Mouse (Mus musculus): Measurements from ENCODE around the gene Hoxa11.
A peak's percentile ranks its signal among the peaks of the same experiment; 100 is the strongest.

The Hoxa11 gene

GRCm38 (mm10) chr6:52247766-52248637, 2.4 kb upstream of the Hoxa11 start:
- DNase-seq (ENCODE audit: low read depth in 1 of 2, low spot score in 2 of 2) = no peak

GRCm38 (mm10) chr6:52246916-52247315, 1.3 kb upstream of the Hoxa11 start:
- DNase-seq (ENCODE audit: low read depth in 1 of 2, low spot score in 2 of 2) = no peak

GRCm38 (mm10) chr6:52246403-52246803, 793 bp upstream of the Hoxa11 start:
- DNase-seq (ENCODE audit: low read depth in 1 of 2, low spot score in 2 of 2) = no peak

- DNase-seq (ENCODE audit: low read depth in 1 of 2, low spot score in 2 of 2) = no peak
These were observed 412 bp downstream of the Hoxa11 start for GRCm38 (mm10) chr6:52245040-52245756.

GRCm38 (mm10) chr6:52244471-52245039, 1.1 kb downstream of the Hoxa11 start:
- DNase-seq (ENCODE audit: low read depth in 1 of 2, low spot score in 2 of 2) = no peak

GRCm38 (mm10) chr6:52243681-52244121, 1.9 kb downstream of the Hoxa11 start:
- DNase-seq (ENCODE audit: low read depth in 1 of 2, low spot score in 2 of 2) = no peak

DNA sequence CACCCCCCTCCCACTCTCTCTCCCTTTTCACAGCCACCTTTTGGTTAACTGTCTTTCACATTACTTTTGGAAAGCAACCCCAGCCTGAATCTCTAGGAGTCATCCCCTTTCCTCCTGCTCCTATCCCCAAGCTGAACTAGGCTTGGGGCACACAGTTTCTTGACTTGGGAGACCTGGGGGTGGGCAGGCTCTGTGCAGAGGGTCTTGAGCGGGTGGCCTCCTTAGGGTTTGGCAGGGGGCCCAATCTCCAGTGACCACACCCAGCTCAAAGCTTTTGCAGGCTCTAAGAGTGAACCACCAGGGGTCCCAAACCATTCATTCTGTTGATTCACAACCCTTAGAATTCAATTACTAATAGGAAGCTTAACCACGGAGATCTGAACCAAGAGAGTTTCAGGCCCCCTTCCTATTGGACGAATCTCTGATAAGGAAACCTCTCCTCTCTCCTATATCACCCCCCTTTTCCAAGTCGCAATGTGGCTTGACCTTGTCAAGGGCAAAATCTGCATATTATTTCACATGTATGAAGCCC, 2.7 kb downstream of the Hoxa11 start:
- no peak for DNase-seq (ENCODE audit: low read depth in 1 of 2, low spot score in 2 of 2)

GRCm38 (mm10) chr6:52241001-52241621, 4.5 kb downstream of the Hoxa11 start:
- DNase-seq (ENCODE audit: low read depth in 1 of 2, low spot score in 2 of 2) = no peak

DNA sequence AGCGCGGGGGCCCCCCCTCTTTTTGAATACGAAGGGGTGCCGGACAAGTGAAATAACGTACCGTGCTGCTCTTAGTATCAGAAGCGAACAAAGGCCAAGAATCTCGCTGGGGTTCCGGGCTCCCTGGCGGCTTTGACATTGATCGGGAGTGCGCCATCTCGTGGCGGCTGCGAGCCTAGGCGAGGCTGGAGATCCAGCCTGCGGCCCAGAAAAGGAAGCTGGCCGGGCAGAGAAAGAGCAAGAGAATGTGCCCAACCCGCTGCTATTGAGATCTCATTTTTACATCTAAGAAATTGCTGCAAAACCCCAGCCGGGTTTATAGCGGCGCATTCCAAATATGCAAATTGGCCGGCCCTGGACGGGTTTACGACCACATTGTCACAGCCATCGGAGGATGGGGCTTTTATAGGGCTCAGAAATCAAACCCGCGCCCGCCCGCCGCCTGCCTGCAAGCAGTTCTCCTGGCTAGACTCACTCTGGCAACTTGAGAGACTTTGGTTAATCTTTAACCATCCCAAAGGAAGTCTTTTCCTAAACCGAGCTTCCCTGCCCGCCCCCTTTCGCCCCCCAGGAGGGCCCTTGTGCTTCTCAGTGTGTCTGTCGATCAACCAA, 5.1 kb downstream of the Hoxa11 start, which contains the start of gene Hoxa10:
Hoxa10 (minus strand) TSS at position 466 of the 612 bp plus-strand sequence.
- DNase-seq (ENCODE audit: low read depth in 1 of 2, low spot score in 2 of 2) = peak; percentile 52 to 75

GRCm38 (mm10) chr6:52239625-52240388, 5.8 kb downstream of the Hoxa11 start:
- DNase-seq (ENCODE audit: low read depth in 1 of 2, low spot score in 2 of 2) = no peak

DNA sequence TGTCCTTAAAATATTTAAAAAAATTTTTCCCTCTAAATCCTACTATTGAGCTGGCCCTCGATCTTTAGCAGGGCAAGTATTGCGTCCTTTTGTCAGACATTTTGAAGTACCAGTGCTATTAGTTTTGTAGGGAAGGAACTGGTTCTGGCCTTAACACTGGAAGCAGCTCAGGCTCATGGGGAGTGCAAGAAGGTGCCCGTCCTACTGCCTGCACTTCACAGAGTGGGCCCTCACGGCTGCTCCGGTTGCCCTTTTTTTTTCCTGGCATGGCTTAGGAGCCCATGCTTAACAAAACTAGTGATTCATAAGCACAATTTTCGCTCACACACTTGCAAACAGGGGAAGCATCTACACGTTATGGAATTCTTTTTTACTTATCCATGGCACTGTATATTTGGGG, 6.6 kb downstream of the Hoxa11 start:
- DNase-seq (ENCODE audit: low read depth in 1 of 2, low spot score in 2 of 2) = no peak

- DNase-seq (ENCODE audit: low read depth in 1 of 2, low spot score in 2 of 2) = no peak
These were observed 7.5 kb downstream of the Hoxa11 start for GRCm38 (mm10) chr6:52238155-52238545.

DNA sequence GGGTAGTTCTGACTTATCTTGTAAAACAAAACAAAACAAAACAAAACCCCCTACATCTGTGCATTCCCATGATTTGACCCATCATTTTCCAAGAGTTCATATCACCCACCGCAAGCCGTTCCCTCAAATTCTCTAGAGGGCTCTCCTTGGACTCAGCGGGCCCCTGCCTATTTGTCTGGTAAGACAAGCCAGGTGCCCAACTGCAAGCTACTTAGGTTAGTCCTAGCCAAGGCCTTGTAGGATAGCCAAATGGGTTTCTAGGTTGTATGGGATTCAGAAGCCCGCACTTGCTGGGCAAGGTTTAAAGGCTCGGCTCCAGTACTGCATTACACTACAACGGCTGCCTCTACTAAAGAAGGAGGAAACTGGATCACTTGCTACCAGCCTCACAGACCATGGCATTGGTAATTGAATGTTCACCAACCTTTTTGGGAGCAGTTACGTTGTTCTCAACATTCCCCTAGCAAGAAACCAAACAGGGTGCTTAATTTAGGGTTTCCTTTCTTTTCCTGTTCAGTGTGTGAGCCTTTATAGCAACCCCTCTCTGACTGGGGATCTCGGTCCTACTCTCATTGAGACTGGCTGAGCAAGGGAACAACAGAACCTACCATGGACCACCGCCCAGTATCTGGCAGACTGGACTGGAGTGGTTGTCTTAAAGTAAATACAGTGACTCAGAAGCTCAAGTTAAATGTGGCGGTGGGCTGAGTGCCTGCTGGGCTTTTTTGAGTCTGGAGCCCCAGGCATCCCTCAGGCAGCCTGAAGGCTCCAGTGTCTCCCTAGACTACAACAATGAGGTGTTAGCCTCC, 8.1 kb downstream of the Hoxa11 start:
- no peak for DNase-seq (ENCODE audit: low read depth in 1 of 2, low spot score in 2 of 2)

GRCm38 (mm10) chr6:52236806-52237205, 8.8 kb downstream of the Hoxa11 start:
- DNase-seq (ENCODE audit: low read depth in 1 of 2, low spot score in 2 of 2) = no peak

GRCm38 (mm10) chr6:52235866-52236265, 9.7 kb downstream of the Hoxa11 start:
- DNase-seq (ENCODE audit: low read depth in 1 of 2, low spot score in 2 of 2) = no peak

DNA sequence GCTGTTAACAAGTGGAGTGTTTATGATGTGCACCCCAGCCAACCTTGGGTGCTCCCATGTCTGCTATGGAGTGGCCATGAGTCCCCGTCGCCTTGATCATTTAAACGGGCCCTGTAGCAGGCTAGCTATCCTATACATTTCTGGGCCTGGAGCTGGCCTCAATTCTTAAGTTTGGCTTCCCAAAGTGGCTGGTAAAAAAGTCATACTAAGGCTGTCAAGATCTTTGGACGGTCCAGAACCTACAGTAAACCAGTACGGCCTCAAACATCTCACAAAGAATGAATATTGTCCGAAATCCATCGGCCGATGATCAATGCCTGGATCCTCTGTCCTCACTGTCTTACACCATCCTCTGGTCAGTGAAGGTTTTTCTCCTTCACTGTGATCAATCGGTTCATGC, 10.3 kb downstream of the Hoxa11 start:
- no peak for DNase-seq (ENCODE audit: low read depth in 1 of 2, low spot score in 2 of 2)

DNA sequence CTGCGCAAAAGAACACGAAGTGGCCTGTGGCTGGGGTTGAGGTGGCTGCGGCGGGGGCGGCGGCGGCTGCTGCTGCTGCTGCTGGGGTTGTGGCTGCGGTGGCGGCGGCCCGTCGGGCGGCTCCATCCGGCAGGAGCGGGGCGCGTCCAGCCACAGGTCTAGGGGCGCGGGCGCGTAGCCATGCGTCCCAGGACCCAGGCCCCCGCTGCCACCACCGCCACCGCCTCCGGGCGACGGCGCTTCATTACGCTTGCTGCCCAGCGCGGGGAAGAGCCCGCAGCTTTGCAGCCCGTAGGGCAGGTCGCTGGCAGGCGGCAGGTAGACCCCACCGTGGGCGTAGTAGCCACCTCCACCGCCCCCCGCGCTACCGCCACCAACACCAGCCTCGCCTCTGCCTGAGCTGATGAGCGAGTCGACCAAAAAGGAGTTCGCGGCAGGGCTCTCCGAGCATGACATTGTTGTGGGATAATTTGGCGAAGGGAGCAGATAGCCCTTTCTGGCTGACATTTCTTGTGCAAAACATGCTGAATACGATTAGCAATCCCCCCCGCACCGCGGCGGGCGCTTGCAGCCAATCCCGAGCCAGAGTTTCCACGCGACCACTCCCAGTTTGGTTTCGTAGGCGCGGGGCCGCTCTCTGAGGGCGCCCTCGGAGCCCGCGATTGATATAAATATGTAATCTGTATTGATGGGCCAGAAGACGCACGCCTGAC, 11.0 kb downstream of the Hoxa11 start:
- no peak for DNase-seq (ENCODE audit: low read depth in 1 of 2, low spot score in 2 of 2)

Measured in monocyte, adult 2 months (primary cell).